Mouse (Mus musculus) liver (tissue): ENCODE measurements around the gene Olfr1305.

Experiments used
- DNase-seq: peaks from one replicate; pipeline ENCODE4 v3.0.0-alpha.2; 2020; ENCODE audit warnings: mixed read lengths

Olfr1305 gene

DNA sequence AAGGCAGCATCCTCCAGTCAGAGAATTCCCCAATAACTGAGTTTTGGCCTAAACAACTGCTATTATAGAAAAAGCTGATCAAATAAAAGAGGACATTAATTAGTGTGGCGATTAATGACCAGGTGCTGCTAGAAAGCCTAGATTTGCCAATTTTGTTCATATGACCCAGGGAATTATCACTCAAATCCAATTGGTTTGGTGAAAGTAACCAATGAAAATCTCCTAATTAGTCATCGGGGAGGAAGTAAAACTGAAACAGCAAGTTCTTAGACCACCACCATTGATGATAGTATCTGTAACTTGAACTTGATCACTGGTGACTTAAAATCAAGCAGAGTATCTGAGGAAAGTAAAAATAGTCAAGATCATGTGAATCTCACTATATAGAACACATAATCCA is at the start of gene Olfr1305:
Gene Olfr1305, minus strand, starts transcription at position 101 of the 400 bp plus-strand sequence.
- DNase-seq = no peak

DNA sequence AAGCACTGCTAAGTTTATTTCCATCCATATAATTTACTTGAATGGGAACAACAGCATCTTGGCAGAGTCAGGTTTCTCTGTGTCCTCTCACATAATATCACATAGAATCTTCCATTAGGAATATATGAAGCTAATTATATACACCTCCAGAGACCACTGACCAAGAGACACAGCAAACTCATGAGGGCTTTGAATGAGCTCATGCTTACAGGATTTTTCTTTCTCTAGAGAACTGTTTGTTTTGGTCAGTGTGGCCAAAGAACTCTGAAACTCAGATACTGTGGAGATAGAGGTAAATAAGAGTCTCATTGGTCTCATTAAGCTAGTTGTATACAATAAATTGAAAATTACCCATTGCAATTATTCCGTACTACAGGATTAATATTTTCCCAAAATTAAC is 39.2 kb upstream of the Olfr1305 start, which contains the start of gene Olfr1306:
Gene Olfr1306, minus strand, starts transcription at position 101 of the 400 bp plus-strand sequence.
- DNase-seq = no peak

DNA sequence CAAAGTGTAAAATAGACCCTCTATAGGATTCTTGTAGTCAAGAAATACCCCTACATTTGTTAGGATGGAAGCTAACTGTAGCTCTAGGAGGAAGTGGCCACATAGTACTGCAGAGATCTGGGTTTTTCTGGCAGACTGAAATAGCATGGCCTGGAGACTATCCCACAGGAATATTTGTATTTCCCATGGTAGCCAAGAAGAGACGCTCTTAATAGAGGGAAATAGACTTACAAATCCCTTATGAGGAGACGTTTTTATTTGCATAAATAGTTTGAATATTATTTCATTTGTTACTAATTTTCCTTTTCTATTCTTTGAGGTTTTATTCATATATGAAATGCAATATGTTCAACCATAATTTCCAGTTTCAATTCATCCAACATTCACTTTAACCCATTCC is 56.7 kb downstream of the Olfr1305 start, which contains the start of gene Olfr1303:
Gene Olfr1303, minus strand, starts transcription at position 101 of the 400 bp plus-strand sequence.
- no peak for DNase-seq
